Mouse (Mus musculus) gastrocnemius, postnatal 36 days (tissue): ENCODE data around the gene Nuak2. TPM values are rescaled to one million over a fixed set of nuclear protein-coding genes. Genes with fewer than 3 reads are reported as not detected.

Experiments
- DNase-seq, 2 experiments: peaks; one replicate each; pipeline ENCODE4 v3.0.0; 2022
- intact Hi-C: fragments of 180-260 bp; cut with DNase I; formaldehyde crosslinking; loops from one replicate; pipeline ENCODE4 v1.15.1; 2025
- total RNA-seq, 2 experiments: library from RNA; stranded (reverse); gene quantifications; 2 replicates each; pipeline ENCODE4 v1.2.3; 2021

Gene Nuak2
- total RNA-seq, 2 experiments from 2014 or later = 0.59 to 0.99 TPM

DNA sequence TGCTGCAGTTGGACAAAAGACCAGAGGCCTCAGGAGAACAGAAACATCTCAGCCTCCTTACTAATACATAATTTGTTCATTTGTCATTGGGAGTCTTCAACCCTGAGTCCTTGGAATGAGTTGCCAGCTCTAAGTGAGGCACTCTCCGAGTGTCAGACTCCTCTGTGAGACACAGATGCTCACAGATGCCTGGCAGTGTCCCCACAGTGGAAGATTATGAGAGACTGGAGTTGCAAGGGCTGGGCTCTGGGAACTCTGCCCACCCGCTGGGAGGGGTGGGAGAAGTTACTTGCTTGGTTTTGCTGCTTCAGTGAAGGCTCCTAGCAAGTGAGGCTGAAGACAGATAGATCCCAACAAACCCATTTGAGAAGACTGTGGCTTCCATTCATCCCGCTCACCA is 19.9 kb upstream of the Nuak2 start:
- DNase-seq = peak; percentile 41 to 46
- intact Hi-C loops = no loop called here

DNA sequence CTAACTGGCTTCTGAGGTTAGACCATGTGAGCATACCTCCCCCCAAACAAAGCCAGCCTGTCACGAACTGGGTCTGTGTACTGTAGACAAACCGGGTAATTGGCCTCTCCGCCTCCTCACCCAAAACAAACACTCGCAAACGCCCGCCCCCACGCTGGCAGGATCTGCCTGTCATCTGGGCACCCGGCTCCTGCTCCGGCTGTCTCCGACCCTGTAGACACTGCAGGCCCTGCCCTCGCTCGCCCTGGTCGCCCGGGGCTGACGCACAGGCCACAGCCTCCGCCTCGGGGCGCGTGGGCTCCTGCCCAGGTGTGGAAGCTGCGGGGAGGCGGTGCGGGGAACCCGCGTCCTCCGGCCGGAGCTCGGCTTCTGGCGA is 17.5 kb upstream of the Nuak2 start, which contains the start of gene Klhdc8a:
Gene Klhdc8a (plus strand): TSS at position 202 of the 376 bp plus-strand sequence.
- intact Hi-C loops = no loop called here
- DNase-seq = no peak

DNA sequence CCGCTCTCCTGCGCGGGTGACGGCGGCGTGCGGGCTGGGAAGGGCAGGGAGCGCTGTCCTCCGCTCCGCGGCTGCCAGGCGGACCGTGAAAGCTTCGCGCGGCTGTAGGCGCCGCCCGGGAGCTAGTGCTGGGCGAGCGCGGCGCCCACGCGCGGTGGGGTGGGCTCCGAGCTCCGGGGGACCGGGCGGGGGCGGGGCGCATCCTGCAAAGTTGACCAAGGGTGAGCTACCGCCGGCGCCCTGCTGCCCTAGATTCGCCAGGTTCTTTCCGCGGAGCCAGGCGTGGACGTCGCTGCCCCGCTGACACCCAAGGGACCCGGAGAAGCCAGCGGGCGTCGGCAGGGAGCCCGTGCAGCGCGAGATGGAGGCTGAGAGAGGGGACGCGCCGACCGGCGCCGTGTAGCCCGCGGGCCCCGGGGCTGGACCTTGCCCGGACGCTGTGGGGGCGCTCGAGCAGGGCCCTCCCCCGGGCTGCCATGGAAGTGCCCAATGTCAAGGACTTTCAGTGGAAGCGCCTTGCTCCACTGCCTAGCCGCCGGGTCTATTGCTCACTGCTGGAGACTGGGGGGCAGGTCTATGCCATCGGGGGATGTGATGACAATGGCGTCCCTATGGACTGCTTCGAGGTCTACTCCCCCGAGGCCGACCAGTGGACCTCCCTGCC is 17.0 kb upstream of the Nuak2 start:
- no peak for DNase-seq
- intact Hi-C loops = no loop called here

DNA sequence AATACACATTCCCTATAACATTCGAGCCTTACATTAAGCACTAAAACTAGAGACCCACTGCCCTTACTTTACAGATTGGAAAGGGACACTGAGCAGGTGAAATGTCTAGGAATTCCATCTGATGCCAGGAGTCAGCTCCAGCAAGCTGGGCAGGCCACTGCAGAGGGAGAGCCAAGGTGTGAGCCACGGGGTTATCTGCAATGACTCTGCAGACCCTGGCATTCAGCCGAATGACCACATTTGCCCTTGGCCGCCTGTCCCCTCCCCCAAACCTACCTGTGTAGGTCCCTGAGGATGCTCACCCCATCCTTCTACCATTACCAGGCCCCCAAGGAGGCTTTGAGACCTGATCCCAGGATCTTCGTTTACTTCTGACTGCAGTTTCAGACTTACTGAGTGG is 16.2 kb upstream of the Nuak2 start:
- intact Hi-C loops = no loop called here
- peak in 1 of 2 experiments; percentile 11 for DNase-seq

DNA sequence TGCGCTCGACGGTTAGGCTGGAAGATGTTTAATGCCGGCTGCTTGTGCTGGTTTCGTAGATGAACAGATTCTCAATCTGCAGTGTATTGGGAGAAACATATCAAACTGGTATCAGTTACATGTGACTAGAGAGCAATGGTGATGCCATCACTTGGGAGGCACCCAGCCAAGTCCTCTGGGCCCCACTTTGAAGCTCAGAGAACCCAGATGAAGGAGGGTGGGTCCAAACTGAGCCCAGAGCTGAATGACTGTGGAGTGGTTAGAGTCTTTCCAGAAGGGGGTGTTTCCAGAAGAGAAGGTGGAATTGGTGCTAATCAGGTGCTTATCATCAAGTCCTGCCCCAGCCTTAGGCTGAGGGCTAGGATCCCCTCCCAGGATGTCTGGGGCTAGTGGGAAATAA is 14.7 kb upstream of the Nuak2 start:
- no peak for DNase-seq
- intact Hi-C loops = no loop called here

DNA sequence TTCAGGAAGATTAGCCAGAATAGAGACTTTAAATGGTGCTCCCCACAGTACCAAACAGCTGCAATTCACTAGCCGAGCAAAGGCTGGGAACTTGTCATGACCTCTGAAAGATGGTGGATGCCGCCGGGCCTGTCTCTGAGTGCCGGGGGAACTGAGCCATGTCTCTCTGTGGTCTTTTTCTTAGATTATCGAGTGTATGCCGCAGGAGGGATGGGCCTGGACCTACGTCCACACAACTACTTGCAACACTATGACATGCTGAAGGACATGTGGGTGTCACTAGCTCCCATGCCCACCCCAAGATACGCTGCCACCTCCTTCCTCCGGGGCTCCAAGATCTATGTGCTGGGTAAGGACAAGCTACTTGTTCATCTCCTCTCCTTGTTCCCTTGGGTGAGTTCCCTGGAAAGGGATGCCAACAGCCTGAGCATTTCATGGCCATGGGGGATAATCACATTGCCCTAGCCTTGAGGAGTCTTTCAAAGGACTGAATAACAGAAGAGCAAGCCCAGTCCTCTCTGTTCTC is 13.5 kb upstream of the Nuak2 start:
- DNase-seq = no peak
- intact Hi-C loops = no loop called here

DNA sequence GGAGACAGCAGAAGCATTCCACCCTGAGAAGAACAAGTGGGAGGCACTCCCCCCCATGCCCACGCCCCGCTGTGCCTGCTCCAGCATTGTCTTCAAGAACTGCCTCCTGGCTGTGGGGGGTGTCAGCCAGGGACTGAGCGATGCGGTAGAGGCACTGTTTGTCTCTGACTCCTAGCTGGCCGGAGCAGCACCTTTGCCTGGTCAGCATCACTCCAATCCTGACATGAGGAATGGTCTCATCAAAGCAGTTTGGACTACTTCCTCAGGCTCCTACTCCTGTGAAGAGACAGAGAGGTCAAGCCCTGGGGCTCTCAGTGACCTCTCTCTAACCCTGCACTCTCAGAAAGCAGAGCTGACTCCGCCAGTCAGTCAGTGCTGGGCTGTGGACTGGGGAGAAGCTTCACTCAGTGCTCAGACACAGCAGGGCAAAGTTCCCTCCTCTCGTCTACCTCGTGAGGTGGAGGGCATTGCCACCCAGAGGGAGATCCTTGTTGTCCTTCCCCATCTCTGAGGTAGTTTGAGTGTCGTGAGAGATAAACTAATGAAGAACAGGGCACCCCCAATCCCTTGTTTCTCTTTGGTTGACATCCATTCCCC is 11.2 kb upstream of the Nuak2 start:
- no peak for DNase-seq
- intact Hi-C loops = loop anchor here (2.0 to 5.0 kb wide), 2 partner anchors 92 to 146 kb away; no protein-coding TSS in a partner anchor

DNA sequence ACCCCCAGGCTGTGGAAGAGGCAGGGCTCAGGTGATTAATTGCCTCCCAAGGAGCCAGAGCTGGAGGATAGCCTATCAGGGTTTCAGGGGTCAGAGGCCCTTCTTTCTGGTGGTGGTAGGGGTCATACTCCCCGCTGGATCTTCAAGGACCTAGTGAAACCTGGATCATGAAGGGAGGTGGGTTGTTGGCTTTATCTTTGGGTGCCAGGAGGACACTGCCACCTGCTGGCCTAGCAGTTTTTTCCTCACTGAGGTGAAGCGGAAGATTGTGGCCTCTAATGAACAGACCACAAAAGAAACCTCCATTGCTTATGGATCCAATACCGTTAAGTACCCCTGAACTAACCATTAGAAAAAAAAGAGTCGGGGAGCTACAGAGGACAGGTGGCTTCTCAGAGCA is 9.8 kb upstream of the Nuak2 start:
- DNase-seq = peak in 1 of 2 experiments; percentile 24
- intact Hi-C loops = loop anchor here (5.0 kb wide), 1 partner anchor 94 kb away; no protein-coding TSS in a partner anchor

DNA sequence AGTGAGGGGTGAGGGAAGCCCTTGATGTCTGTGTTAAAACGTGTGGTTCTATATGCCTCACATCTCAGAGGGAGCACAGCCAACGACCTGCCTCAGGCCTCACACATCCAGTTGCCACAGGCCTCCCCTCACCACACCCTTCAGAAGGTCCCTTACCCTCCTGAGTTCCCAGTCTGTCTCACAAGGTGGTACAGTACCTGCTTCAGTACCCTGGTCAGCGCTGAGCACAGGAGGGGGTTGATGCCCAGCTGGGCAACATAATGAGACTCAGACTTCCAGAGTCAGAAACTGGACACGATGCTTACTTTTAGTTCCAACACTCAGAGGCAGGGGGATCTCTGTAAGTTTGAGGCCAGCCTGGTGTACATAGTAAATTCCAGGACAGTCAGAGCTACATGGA is 9.1 kb upstream of the Nuak2 start:
- intact Hi-C loops = loop anchor here (5.0 kb wide), 1 partner anchor 95 kb away; no protein-coding TSS in a partner anchor
- DNase-seq = no peak

DNA sequence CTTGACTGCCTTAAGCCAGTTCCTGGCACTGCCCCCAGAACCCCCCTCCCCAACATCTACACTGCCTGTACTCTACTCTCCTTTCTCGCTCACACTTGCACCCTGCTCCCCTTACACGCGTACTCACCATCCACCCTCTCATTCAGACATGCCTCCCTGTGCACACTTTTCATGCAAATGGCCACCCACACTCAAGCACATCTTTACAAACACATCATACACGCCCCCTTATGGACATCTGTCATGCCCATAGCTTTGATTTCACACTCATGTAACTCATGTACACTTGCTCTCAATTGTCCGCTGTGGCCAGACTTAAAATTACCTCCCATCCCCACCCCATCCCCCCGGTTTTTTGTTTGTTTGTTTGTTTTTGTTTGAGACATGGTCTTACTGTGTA is 8.0 kb upstream of the Nuak2 start:
- intact Hi-C loops = loop anchor here (5.0 kb wide), 1 partner anchor 96 kb away; no protein-coding TSS in a partner anchor

DNA sequence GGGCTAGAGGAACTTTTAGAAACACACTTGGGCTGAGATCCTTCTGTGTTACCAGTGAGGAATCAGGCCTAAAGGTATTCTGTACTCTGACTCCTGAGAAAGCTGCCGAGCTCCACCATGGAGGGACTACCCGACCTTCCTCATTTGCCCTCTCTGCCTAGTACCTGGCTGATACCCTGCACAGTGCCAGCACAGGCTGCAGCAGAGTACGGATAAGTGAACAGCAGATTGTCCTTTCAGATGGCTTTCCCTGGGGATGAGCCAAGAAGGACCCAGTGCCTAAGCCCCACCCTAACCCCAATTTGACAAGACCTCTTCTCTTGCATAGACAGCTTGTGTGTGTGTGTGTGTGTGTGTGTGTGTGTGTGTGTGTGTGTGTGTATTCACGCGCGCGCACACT is 7.3 kb upstream of the Nuak2 start:
- intact Hi-C loops = loop anchor here (5.0 kb wide), 1 partner anchor 96 kb away; no protein-coding TSS in a partner anchor
- DNase-seq = no peak

More for the DNA sequence above, 8.0 kb upstream of the Nuak2 start:
- no peak for DNase-seq

DNA sequence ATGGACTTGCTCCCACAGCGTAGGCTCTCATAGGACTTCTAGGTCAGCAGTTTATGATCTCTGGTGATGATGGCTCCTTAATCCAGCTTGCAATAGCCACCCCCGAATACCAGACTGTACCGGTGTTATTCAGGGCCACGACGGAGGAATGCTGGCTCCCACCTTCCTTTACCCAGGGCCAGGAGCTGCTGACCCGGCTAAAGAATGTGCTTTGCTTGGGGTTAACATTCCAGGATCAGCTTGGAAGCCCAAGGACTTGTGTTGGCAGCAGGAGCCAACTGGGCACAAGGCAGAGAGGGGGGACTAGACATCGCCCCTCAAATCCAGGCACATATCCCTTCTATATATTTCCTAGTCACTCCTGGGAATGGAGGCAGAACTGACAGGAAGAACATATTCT is 5.2 kb upstream of the Nuak2 start:
- intact Hi-C loops = no loop called here
- no peak for DNase-seq

DNA sequence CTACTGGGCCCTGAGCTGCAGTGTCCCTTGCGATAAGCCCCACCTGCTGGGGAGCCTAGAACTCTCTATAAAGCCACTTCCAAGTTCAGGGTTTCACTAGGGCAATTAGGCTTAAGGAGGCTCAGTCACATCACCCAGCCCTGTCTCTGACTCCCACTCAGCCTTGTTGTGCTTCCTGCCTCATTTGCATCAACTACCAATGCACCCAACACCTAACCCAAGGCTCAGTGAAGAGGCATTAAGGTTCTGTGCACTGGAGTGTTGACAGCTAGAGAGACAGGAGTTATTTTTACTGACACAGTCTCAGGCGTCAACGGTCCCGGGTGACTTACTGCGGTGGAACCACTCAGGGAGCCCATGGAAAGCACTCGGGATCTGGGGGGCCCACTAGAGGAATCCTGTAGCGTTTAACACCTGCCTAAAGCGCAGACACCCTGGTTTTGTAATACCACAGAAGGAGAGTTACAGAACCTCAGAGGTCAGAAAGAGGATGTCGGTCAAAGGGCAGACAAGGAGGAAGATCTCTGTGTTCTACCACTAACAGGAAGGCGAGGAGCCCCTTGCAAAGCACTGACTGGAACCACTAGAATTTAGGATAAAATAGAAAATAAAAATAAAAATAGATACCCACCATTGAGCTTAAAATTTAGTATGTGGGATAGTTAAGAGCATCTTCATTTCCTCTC is 4.6 kb upstream of the Nuak2 start:
- intact Hi-C loops = no loop called here
- no peak for DNase-seq

DNA sequence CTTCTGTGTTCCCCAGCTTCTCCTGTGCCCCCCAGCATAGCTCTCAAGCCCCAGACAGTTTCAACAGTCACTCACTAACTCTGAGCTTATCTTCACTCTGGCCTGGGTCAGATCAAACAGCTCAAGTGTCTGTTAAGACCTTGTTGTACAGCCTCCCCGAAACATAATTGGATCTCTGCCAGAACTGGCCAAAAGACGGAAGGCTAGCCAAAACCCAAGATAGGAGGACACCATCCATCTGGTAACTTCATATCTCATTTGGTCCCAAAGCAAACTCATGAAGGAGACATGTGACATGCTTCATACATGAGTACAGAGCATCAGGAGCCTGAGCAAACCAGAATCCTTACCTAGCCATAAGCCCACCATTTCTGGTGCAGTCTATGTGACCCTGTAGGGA is 3.9 kb upstream of the Nuak2 start:
- DNase-seq = no peak
- intact Hi-C loops = loop anchor here (1.0 kb wide), 1 partner anchor 43 kb away; no protein-coding TSS in a partner anchor

DNA sequence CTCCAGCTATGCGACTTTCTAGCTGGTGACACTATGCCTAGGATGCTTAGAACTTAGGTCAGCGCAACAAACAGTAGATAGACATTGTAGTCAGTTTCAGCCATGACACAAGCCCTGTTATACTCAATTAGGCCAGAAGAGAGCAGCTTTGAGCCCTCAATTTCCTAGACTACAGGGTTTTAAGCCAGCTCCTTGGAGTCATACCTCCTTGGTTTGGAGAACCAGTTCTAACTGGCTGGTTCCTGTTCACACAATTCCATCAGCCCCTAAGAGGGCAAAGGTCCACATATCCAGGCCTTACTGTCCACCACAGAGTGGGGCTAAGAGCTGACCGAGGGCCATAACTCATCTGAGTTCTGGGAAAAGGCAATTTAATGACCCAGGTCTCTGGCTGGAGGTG is 3.2 kb upstream of the Nuak2 start:
- DNase-seq = no peak
- intact Hi-C loops = loop anchor here (1.0 kb wide), 1 partner anchor 43 kb away; no protein-coding TSS in a partner anchor

DNA sequence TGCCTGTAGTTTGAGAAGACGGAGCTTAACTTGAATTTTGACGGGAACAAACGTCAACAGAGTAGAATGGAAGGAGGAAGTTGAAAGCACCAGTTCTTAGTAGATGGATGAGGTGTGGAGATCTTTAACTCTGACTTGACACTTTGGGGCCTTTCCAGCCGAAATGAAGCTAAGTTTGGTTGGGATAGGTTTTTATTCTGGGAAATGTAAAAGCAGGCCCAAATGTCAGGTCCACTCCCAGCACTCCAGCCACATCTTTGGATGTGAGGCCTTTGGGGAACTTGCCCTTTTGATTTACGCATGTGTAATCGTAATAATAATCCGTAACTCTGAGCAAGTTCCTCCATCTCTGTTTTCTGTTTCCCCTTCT is 684 bp downstream of the Nuak2 start:
- no peak for DNase-seq
- intact Hi-C loops = no loop called here

DNA sequence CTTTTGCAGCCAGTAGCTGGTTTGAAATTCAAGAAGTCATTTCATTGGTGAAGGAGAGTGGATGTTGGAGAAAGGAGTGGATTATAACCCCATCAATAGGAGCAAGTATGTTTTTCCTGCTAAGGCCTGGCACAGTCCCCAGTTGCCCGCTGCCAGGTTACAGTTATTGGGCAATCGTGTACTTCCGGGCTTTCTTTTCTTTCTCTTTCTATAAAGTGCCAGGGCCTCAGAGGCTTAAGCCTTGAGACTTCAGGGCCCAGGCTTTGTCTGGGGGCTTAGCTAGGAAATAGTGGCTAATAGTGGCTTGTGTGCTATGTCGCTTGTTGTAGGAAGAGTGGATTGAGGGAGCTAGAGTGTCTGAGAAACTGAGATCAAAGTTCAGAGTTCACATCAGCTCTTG is 1.5 kb downstream of the Nuak2 start:
- intact Hi-C loops = no loop called here
- no peak for DNase-seq

DNA sequence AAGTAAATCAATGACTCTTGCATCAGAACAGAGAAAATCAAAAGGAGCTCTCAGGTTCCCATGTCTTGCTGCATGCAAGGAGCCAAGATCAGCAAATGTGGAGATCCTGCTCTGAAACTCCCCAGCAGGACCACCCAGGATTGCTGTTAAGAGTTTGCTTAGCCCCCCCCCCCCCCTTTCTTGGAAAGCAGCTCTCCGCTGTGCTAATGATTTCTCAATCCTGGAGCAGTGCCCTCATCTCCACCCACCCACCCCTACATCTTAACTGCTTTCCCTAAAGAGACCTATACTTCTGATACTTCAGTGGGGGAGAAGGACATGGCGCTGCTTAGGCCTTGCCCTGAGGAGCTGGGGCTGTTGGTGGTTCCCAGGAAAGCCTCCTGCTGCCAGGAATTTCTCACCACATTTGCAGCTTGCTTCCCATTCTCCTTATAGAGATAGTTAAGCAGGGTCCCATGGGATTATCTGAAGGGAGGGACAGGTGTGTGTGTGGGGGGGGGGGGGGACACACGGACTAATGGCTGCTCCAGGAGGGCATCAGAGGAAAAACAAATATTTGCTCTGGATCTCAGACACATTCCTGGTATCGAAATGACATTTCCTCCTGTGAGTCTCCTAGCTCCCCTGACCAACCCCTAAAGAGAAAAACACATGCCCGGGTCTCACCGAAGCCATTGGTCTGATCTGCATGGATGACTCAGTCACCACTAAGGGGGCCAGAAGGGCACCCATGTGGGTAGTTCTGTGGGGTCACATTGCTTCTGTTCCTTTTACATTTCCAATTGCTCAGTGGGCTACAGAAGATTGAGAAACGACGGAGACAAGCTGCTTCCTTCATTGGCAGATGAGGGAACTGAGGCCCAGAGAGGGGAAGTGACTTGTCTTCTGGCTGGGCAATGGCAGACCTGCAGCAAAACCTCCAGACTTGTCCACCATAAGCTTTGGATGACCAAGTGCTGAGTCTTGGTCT is 2.3 kb downstream of the Nuak2 start:
- no peak for DNase-seq
- intact Hi-C loops = no loop called here

DNA sequence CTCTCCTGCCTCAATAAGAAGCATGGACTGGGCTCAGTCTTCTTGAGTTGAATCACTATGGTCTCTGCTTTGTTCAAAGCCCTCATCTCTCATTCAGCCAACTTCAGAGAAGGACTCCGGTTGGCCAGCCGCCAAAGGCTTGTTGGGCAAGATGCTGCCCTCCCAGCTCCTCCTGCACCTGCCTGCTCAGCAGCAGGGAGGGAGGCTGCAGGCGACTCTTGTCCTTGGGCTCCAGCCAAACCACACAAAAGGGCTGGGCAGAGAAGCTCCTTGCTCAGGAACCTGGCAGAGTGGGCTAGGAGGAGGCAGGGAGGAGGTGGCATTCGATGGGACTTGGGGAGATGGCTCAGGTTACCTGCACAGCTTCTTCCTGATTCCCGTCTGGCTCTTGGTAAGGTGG is 3.3 kb downstream of the Nuak2 start:
- intact Hi-C loops = no loop called here
- peak in 1 of 2 experiments; percentile 39 for DNase-seq
